Mouse (Mus musculus): ENCODE results near the gene Ptbp1.

Ptbp1 gene

DNA sequence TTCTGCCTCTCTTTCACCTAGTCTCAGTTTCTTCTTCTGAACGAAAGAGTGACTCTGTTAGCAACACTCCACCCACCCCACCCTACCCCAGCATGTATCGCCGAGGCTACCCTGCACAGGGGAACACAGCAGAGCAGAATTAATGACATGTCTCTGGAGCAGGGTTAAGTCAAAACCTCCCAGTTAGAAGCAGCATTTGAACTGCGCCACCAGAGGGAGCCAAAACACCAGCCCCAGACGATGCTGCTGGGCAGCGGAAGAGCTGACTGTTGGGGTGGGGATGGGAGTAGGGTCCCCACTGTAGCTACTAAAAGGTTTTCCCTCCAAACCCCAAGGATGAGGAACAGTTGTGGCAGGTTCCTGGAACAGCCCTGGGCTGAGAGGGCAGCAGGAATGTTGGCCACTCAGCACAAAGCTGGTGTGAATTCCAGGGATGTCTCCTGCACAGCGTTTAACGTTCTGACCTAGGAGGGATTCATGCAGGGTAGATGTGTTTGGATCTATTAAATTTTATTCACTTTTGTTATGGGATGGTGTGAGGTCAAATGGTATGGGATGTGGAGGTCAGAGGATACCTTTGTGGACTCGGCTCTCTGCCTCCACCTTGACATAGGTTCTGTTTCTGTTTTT lies 19.3 kb upstream of the Ptbp1 start:
- DNase-seq (ENCODE audit: low spot score), result peak; percentile 76

DNA sequence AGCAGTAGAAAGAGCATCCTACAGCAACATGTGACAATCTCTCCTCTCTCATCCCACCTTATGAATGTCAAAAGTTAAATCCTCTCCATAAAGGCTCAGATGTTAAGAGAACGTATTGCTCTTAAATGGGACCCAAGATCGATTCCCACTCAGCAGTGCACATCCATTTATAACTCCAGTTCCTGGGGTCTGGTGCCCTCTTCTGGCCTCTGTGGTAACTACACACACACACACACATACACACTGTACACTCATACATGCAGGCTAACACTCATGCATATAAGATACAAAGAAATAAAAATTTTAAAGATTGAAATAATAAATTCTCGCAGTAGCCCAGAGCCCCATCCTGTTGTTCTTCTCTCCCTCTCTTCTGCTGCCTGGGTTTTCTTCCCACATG lies 17.3 kb upstream of the Ptbp1 start:
- DNase-seq (ENCODE audit: low spot score), result no peak

DNA sequence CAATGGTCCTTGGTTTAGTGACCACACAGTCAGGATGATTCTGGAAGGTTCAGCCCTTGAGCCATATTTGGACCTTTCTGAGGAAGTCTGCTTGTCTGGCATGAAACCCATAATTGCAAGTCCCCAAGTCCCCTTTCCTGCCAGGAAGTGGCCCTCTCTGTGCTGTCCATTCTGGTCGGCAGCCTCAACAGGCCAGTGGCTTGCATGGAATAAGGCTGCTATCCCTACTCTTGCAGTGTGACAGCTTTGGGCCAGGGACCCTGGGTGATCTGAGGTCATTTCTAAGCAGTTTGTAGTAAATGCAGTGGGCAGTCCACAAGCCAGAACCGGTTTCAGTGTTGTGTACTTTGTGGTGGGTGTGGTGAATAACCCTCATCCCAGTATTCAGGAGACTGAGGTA lies 16.1 kb upstream of the Ptbp1 start:
- DNase-seq (ENCODE audit: low spot score), result no peak

DNA sequence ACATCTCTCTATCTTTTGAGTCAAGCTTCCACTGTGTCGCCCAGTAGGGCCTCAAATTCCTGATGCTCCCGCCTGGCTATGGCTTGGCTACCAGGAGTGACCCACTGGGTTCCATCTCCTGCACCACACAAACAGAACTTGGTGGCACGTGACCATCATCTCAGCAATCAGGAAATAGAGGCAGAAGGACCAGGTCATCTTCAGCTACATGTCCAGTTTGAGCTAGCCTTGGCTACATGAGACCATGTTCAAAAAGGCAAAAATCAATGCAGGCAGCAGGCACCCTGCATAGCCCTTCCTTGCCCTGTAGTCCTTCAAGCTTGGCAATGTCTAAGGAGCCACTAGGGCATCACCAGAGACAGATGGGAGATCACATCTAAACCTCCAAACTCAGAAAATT lies 14.1 kb upstream of the Ptbp1 start:
- DNase-seq (ENCODE audit: low spot score), result no peak

DNA sequence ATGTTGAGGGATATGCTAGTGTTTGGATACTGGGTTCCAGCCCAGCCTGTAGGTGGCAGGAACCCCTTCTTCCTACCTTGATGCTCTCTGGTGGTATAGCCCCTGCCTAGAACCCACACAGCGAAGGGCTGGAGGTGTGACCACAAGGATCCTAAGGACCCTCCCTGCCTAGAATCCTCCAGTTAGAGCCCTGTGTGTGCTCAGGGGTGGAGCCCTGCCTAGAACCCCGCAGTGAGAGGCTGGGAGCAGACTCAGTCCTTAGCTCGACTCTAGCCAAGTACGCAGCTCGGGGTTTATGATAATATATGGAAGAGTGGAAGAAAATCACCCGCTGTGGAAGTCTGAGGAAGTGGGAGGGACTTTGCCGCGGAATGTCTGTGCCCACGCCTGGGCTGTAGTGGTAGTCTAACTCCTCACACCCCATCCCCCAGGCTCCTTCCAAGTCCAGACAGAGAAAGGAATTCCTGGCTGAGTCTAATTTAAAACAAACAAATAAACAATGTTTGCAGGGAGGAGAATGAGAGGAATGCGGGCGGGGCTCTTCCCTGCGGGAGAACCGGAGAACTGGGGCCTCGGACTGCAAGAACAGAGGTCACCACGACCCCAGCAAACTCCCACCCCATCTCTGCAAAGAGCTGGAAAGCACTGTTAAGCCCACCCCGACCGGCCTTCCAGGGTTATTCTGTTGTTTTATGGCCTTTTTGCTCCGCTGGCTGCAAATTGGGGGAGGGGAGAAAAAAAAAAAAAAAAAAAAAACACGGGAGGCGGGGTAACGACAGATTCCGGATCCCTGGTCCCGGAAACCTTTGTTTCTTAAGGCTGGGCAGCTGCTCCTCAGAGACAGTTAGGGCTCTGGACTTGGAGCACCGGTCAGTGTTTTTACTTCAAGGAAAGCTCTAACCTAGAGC lies 13.3 kb upstream of the Ptbp1 start:
- DNase-seq (ENCODE audit: low spot score), result peak; percentile 82

DNA sequence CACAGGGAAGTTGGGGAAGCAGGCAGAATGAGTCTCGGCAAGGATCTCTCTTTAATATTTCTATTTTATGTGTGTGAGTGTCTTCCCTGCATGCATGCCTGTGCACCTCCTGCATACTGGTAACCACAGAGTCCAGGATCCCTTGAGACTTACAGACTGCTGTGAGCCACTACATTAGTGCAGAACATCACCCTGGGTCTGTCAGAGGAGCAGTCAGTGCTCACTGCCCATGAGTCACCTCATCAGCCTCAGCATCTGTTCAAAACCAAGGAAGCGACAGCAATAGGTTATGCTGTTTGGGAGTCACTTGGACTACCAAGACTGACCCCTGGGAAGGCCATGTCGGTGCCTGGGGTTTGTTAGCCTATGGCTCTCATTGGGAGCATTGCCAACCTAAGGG lies 11.9 kb upstream of the Ptbp1 start:
- DNase-seq (ENCODE audit: low spot score), result no peak

DNA sequence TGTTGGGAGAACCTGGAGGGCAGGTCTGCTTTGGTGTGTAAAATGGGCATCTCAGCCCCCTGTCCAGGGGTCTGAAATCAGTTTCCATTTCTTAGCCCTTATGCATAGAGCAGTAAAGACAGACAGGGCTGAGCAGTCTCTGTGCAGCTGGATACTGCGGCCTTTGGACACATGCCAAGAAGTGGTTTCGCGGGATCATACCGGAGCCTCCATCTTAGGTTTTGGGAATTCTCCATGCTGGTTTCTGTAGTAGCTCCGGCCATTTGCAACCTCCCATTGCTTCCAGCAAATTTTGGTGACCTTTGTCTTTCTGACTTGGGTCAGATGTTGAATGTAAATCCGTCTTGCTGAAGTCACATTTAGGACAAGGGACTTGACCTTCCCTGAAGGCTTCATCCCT lies 10.8 kb upstream of the Ptbp1 start:
- DNase-seq (ENCODE audit: low spot score), result no peak

DNA sequence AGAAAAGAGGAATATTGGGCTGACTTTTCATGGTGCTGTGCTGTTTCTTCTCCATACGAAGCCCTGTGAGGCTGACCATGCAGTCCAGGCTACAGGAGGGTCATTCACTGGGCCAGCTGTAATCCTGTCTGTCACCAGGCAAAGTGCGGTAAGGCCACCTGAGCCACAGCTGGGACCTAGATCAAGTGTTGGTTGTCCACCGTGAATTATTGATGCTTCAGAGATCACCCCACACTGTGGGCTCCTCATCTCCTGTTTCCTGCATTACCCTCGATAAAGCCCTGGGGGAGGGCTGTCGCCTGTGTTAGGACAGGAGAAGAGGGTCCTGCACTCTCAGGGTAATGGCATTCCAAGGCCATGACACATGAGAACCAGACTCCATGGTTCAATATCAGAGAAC lies 7.7 kb upstream of the Ptbp1 start:
- no peak for DNase-seq (ENCODE audit: low spot score)

DNA sequence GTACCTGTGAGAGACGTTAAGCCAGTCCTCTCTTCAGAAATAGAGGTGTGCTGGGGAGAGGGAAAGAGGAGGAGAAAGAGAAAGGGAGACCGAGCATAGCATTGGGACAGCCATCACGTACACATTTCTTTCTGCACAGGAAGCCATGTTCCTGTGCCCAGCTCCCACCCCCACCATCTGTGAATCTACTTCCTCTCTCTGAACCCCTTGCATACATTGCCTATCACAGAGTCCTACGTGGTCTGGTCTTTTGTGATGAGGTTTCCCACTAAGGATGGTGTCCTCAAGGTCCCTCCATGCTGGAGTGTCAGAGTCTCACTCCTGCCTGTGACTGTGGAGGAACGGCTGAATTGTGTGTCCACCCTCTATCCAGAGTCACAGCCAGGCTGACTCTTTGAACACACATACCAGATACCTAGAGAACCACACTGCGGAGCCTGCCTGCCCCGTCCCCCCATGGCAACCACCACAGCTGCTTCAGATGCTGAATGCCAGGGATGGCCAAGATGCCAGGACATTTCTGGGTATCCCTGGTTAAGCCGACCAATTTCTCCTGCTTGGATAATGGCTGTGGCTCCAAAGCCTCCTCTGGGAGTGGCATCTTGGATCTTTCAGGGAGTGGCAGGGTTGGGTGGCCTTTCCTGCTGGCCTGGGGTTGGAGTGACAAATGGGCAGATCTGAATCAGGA lies 4.1 kb upstream of the Ptbp1 start:
- no peak for DNase-seq (ENCODE audit: low spot score)

DNA sequence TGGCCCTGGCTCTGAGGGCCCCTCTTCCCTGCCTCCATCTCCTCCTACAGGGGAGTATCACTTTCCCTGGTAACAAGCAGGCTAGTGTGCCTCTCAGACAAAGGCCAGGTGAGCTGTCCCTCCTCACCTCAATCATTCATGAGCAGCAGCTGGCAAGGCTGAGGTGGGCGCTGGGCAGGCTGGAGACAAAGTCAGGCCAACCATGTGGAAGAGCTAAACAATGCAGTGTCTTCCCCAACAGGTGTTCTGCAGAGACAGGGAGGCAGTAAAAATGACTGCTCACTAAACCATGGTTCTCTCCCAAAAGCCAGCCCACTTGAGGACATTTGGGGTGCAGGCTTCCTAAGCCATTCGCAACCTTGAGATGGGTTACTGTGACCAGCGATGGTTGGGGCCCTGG lies 2.6 kb upstream of the Ptbp1 start:
- no peak for DNase-seq (ENCODE audit: low spot score)

DNA sequence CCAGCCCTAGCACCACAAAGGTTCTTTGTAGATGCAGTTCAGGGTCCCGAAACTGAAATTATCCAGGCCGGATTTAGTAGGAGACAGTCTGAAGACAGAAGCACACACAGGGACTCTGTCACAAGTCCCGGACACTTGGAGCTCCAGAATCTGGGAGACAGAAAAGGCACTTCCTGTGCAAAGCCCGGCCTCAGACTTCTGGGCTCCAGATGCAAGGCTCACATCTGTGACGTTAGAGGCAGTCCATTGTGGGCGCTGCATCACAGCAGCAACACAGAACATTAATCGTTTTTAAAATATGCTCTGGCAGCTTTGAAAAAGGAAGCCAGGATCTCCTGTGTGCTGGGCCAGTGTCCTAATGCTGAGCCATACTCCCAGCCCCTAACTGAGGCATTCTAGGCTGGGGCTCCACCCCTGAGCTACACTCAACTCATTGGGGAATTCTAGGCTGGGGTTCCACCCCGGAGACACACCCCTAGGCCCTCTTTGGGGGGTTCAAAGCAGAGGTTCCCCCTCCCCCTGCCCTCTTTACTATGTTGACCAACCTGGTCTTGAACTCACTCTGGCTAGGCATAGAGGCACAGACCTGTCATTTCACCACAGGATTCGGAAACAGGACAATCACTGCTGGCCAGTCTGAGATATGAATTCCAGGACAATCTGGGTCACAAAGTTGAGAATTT lies 2.0 kb upstream of the Ptbp1 start:
- peak; percentile 74 for DNase-seq (ENCODE audit: low spot score)

DNA sequence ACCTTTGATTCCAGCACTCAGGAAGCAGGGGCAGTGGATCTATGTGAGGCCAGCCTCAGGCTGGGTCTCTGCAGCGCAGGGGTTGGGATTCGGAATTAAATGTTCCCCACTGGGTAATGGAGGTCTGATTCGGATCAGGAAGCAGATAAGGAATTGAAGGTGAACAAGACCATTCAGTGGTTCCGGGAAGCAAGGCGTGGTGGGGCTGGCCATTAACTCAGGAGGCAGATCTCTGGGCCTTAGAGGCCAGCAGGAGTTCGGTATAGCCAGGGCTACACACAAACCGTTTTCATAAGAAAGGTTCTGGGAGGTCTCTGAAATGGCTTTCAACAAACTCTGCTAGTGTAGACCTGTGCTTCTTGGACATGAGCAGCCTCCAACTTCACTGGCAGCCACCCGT lies 1.4 kb upstream of the Ptbp1 start:
- no peak for DNase-seq (ENCODE audit: low spot score)

DNA sequence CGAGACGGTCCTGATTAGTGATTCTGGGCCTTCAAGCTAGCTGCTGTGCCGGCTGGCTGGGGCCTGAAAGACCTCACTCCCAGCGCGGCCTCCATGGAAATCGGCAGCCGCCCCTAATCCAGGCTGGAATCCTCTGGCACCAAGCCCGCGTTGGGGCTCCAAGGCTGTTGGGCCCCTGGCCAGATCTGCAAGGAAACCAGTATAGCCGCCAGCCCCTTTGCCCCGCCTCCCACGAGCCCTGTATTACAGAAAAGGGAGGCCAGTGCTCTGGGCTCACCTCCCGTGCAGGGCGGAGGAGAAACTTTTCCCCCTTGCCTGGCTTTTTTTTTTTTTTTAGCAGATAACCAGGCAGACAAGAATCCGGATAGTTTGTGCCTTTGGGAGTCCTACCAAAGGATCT lies 835 bp upstream of the Ptbp1 start:
- DNase-seq (ENCODE audit: low spot score), result peak; percentile 93

DNA sequence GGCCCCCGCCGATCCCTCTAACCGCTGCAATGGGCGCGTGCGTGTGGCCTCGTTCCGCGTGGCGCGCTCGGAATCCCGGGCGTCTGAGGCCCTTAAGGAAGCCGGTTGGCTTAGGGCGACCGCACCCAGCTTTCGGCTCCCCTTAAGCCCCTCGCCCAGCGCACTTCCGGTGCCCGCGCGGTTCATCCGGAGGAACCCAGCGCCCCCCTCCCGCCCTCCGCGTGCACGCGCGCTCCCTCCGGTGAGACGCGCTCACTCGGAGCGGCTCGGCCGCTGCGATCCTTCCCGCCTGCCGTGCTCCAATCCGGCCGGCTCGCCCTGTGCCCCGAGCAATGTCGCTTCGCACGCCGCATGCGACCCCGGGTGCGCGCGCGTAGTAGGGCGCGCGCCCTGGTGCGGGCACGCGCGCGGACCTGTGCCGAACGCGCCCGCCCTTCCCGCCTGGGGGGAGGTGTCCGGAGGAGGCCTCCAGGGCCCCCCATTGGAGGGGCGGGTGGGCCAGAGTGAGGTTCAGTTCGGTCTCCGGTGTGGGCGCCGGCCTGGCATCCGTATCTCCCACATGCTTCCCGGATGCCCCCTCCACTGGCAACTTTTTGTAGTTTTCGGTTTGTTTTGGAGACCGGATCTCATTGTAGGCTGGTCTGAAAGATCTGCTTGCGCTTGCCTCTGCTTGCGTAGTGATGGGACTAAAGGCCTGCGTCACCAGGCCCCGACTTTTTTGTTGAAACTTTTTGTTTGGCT lies 744 bp downstream of the Ptbp1 start:
- DNase-seq (ENCODE audit: low spot score), result peak; percentile 71

DNA sequence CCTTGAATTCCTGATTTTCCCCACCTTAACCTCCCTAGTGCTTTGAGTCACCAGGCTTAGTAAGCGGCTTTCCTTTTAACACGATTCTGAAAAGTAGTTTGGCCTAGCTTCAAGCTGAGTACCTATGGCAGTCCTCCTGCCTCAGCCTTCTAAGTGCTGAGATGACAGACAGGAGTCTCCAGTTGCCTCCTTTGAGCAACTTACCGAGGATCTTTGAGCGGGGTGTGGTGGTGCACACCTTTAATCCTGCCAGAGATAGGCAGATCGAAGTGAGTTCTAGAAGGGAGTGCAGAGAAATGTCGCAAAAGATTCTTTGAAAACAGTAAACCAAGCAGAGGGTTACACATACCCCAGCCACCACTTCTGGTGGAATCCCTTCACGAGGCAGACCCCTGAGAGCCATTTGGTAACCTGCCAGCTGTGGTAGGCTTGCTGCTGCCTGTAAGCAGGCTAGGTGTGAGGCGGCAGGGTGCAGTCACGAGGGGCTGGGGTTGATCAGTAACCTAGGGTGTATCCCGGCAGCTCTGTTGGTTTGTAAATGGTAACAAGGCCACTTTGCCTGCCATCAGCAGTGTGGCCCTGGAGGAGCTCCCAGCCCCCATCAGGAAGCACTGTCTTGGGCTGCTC lies 1.4 kb downstream of the Ptbp1 start:
- peak; percentile 53 for DNase-seq (ENCODE audit: low spot score)

DNA sequence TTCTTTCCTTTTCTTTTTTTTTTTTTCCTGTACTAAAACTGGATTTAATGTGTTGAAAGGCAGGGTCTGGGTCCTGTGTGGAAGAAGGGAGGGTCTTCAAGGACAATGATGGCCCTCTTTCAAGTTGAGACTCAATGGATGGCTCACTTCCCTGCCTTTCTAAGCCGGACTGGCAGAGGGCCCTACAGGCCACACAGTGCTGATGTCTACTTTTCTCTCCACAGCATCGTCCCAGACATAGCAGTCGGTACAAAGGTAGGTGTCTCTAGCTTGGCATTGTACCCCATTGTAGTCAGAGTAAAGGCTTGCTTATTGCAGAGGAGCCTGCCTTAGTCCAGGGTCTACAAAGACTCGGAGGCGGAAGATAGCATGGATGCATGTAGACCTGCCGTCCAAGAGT lies 2.1 kb downstream of the Ptbp1 start:
- no peak for DNase-seq (ENCODE audit: low spot score)

DNA sequence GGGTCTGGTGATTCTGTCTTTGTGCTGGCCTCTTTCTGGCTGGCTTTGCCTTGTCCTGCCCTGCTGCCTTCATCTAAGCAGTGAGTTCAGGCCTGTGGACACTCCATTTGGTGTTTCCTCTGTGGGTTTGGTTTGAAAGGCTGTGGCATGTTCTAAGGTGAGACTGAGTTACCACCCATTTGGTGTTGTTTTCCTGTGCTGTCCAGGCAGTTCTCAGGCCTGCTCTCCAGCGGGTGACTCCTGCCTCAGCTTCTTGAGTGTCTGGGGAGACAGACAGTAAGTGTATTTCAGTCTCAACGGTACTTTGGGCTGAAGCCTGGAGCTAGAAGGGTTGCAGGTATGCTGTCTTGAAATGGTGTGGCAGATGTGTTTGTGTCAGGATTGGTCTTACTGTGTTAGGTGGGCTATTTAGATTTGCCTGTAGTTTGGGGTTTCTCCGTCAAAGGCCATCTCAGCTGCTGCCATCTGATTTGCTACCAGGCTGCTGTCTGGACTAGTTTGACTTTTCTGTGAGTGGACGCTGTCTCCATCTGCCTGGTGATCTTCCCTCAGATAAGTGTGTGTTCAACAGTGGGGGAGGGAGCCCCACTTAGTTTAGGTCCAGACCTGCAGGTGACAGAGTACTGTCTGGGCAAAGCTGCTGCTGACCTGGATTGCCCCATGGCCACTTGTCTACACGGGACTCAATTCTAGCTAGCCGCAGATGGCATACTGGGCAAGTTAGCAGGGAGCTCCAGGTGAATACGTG lies 2.7 kb downstream of the Ptbp1 start:
- no peak for DNase-seq (ENCODE audit: low spot score)

DNA sequence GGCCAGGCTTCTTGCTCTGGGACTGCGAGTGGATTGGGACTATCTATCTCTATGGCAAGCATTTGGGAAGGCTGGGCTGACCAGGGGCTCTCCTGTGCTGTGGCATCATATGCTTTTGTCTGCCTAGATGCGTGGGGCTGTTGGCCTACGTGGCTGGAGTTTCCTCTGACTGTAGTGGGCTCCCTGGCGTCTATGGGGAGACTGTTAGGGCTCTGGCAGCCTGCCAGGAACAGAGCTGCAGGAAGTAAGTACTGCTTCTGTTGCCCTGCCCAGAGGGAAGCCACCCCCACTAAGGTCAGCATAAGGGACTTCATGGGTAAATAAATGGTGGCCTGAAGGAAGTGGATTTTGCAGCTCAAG lies 3.2 kb downstream of the Ptbp1 start:
- DNase-seq (ENCODE audit: low spot score), result peak; percentile 84

DNA sequence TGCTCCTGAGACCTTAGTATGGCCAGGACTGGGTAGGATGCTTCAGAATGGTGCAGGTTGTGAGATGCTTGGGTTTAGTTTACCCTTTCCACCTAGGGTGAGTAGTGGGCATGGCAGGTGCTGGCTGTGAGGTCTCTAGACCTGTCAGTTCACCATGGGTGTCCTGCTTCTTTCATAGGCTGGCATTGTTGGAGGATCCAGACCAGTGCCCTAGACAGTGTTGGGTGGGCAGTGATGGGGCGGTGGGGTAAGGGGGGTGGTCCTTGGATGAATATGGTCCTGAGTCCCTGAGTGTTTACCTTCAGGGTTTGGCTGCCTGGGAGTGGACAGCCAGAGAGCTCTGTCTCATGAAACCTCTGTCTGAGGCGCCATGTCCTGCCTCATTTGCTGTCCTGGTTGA lies 3.7 kb downstream of the Ptbp1 start:
- DNase-seq (ENCODE audit: low spot score), result no peak

DNA sequence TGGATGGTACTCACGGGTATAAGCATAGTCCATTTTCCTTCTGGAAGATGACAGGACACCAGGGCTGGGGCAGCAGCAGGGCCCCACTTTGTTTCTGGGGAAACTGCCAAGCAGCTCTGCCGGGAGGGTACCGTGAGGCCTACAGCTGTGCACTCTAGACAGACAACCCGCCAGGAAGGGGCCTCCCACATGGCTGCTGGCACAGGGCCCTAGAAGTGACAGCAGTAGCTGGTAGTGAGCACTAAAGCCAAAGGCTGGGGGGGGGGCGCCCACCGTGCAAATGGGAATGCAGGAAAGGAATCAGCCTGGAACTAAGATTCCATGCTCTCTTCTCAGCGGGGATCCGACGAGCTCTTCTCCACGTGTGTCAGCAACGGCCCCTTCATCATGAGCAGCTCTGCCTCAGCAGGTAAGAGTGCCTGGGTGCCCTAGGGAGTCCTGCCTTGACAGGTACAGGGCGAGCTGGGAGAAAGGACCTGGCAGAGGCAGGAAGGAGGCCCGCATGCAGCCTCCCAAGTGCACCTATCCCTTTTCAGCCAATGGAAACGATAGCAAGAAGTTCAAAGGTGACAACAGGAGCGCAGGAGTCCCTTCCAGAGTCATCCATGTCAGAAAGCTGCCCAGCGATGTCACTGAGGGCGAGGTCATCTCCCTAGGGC lies 4.3 kb downstream of the Ptbp1 start:
- DNase-seq (ENCODE audit: low spot score), result peak; percentile 53

Measured in lung, postnatal 25 days (tissue).